Mouse (Mus musculus) fibroblast of lung, adult 2 months (primary cell): ENCODE results near the gene Arhgef12.
A peak's percentile ranks its signal among the peaks of the same experiment; 100 is the strongest.

ENCODE experiments used
- DNase-seq: peaks from one replicate; pipeline ENCODE4 v3.0.0-alpha.2; 2011; ENCODE audit warnings: low read depth

The Arhgef12 gene

DNA sequence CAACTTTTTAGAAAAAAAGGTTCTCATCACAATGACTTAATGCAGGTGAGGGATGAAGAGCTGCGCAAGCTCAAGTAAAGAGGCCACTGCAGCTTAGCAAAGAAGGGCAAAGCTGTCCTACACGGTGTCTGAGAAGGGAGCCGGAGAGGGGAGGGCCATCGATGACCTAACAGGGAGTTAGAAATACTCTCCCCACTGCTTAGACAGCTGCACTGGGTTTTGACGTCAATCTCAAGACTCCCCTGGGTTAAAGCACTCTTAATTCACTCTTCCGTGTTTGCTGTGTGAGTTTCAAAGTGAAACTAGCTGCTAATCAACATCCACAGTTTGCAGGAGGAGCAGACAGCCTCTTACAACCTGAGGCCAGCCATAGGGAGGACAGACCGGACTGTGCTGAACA lies 30.9 kb downstream of the Arhgef12 start:
- DNase-seq = no peak

DNA sequence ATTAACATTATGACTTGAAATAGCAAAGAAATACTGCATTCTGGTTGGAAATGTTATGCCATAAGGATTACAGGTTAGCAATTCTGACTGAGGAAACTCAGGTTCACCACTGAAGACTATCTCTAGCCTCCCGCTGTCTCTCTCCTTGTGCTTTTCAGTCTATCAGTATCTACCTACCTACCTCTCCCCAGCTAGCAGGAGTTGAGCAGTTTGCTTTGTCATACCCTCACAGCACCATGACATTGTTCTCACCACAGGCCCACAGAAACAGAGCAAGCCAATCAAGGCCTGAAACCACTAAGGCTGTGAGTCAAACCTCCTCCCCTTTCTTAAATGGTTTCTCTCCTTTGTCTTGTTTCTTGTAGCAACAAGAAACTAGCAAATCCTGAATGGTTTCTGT lies 32.4 kb downstream of the Arhgef12 start:
- no peak for DNase-seq

DNA sequence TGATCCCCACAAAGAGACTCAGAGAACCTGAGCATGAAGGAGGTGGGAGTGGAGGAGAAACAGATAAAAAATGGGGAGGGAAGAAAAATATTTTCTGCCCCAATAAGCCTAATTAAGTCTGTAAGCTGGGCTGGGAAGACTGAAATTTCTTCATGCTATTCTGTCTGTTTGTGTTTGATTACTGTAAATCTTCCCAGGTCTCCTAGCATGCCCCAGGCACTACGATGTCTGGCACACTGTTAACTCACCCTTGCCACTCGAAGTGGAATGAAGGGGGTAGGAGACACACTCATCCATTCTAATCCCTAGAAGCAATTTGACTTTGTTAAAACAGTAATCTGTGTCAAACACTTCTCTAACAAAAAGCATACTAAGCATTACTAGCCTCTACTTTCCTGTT lies 35.3 kb downstream of the Arhgef12 start:
- no peak for DNase-seq

GRCm38 (mm10) chr9:43071176-43071575 lies 35.9 kb downstream of the Arhgef12 start:
- no peak for DNase-seq

- DNase-seq = no peak
These were observed 36.5 kb downstream of the Arhgef12 start for GRCm38 (mm10) chr9:43070566-43070965.

DNA sequence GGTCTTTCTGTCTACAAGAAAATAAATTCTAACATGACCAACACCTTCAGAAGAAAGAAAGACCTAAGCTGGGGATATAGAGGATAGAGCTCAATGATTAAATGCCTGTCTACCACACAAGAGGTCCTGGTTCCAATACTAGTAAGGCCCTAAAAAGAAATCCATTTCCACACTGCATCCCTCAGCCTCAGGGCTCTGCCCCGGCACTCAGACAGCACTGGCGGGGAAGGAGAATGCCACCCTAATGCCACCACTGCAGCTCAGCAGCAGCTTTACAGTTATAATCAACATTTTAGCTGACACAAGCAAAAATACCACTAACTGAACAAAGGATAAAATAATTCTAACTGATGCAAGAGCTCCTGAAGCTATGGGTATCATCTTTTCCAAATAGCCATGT lies 36.9 kb downstream of the Arhgef12 start:
- no peak for DNase-seq

GRCm38 (mm10) chr9:43067896-43068295 lies 39.1 kb downstream of the Arhgef12 start:
- DNase-seq = no peak

DNA sequence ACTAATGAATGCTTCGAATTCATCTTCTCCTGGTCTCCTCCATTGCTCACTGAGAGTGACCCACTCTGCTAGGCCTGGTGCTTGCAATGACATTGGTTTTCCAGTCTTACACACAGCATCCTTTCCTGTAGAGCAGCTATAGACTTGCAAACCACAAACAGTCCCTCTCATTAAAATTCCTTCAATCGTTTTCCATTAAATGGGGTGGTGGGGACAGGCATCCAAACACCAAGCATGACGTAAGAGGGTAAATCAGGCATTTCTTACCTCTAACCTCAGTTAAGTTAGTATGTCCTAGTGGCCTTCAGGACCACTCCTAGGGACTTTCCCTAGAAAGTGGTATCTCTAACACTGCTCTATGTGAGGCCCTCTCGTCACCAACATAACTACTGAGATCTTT lies 41.8 kb downstream of the Arhgef12 start:
- DNase-seq = no peak

DNA sequence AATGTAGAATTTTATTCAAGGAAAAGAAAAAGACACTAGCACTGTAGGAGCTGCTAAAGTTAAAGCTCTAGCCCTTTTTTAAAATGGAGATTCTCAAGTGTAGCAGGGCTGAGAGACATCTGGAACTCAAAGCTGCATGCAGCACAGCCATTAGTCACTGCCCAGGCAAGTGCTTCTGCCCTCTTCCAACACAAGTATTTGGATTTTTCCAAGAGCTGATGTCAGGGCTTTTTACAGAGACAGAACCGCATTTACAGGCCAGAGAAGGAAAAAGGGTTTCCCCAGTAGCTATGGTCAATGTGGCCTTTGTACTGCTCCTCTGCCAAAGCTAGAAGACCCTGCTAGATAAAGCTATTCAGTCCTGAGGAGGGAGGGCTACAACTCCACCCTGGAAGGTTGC lies 45.5 kb downstream of the Arhgef12 start:
- DNase-seq = peak; percentile 29

- DNase-seq = no peak
These were observed 56.6 kb downstream of the Arhgef12 start for GRCm38 (mm10) chr9:43050391-43050790.

DNA sequence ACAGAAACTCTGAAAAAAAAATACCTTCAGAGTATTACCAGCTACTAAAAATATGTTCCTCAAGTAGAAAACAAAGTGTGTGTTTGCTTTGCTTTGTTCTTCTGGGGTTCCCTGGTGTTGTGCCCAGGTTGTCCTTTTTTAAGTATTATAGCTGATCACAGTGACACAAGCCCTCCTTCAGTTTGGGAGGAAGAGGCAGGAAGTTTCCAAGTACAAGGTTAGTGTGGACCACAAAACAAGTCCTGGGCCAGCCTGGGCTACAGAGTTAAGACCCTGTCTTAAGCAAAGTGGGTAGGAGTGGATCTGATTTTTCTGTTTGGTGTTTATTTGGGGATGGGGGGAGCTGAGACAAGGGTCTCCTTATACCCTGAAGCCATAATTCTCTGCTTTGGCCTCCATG lies 62.6 kb downstream of the Arhgef12 start:
- DNase-seq = no peak

- no peak for DNase-seq
These were observed 68.6 kb downstream of the Arhgef12 start for GRCm38 (mm10) chr9:43038466-43038865.

DNA sequence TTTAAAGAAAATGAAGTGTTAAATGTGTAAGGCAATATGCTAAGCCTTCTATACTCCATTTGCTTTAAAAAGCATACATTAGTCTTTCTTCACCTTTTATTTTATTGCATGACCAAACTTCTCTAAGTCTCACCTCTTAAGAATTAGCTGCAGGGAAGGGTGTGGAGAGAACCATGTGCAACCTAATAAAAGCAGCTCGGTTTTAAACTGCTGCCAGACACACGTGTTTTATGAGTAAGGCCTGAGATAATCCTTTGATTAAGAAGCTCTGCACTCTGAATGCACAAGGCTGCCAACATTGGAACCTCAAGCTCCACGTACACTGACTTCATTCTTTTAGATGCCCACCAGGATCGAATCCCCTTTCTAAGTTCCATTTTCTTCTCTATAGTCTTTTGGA lies 71.8 kb downstream of the Arhgef12 start:
- peak; percentile 18 for DNase-seq

- no peak for DNase-seq
These were observed 72.8 kb downstream of the Arhgef12 start for GRCm38 (mm10) chr9:43034273-43034672.

DNA sequence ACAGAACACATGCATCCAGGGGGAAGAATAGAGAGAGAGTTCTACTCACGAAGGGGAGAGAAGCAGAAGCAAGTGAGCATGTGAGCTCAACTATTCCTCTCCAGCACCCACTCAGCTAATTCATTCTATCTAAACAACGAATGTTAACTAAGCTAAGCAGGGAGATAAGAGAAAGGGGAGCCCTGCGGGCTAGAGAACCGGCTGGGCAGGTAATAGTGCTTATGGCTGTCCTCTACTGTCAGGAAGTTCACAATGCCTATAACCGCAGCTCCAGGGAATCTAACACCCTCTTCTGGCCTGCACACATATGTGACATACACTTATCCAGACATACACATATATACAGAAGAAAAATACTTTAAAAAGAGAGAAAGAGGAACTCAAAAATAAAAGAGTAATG lies 79.3 kb downstream of the Arhgef12 start:
- DNase-seq = no peak

- DNase-seq = no peak
These were observed 85.4 kb downstream of the Arhgef12 start for GRCm38 (mm10) chr9:43021515-43022251.

DNA sequence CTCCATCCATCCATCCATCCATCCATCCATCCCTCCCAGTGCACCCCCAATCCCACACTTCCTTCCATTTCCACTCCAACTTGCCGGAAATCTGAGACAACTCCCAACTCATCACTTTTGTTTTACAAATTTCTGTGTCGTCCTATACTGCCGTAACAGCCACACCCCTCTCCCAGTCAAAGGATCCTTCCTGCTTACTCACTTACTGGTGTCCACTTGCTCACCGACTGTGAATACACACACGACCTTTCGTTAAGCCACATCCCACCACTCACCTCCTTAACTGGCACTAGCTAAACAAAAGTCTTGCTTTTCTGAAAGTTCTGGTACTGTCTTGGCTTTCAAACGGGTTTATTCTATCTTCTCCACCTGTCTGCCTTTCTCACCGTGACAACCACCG lies 87.4 kb downstream of the Arhgef12 start:
- DNase-seq = no peak

DNA sequence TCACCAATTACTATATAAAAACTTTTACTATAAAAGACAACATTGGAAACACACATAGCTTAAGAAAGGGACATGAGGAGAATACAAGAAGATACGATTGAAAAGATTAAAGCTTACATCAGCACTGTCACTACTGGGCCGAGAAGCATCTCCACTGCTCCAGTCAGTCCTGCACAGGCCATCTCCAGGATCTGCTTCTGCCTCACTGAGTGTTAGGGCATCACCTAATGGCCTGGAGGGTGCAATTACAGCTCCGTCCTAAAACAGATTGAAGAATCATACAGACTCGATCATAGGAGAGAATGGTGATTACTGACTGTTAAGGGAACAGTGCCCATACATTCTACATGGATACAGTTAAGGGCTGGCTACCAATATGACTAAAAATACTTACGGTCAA lies 91.3 kb downstream of the Arhgef12 start:
- no peak for DNase-seq

DNA sequence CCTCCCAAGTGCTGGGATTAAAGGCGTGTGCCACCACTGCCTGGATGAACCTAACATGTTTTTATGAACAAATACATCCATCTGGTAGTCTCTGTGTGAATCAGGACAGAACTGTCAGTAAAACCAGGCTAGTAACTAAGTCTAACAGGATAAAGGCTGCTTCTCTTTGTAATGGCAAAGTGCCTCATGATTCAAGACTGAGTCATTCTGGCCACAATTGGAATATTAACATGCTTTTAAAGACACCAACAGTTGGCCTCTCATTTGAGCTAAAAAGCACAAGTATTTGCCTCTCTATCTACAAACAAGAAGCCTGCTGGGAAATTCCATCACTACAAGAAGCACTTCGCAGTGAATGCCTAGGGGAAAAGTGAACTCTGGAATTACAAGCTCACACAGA lies 91.7 kb downstream of the Arhgef12 start:
- DNase-seq = peak; percentile 93

- peak; percentile 10 for DNase-seq
These were observed 92.2 kb downstream of the Arhgef12 start for GRCm38 (mm10) chr9:43014886-43015285.

GRCm38 (mm10) chr9:43012541-43012940 lies 94.5 kb downstream of the Arhgef12 start:
- peak; percentile 44 for DNase-seq

GRCm38 (mm10) chr9:43011061-43011460 lies 96.0 kb downstream of the Arhgef12 start:
- DNase-seq = peak; percentile 88

- DNase-seq = no peak
These were observed 103.2 kb downstream of the Arhgef12 start for GRCm38 (mm10) chr9:43003881-43004280.

DNA sequence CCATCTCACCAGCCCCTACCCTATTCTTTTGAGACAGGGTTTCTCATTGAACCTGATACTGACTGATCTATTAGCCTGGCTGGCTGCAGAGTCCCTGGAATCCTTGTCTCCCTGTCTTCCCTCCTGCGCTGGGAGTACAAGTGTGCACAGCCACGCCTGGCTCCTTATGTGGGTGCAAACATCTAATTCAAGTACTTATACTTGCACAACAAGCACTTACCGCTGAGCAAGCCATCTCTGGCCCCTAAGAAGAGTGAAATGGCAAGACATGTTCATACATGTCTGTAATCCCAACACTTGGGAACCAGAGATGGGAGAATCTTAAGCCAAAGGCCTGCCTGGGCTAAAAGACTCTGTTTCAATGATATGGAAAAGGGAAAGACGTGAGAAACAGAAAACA lies 104.0 kb downstream of the Arhgef12 start:
- DNase-seq = no peak
